Mouse (Mus musculus) G1E (cell line): ENCODE measurements around the gene Trim8.

ENCODE experiments used
- CTCF ChIP-seq: IDR thresholded peaks from 2 replicates; pipeline ENCODE4 v1.5.1; 2012; ENCODE audit warnings: low read depth, low read length, inconsistent platforms, mixed read lengths
- GATA1 ChIP-seq: IDR thresholded peaks from 2 replicates; pipeline ENCODE4 v1.6.1; 2012; ENCODE audit warnings: borderline replicate concordance, low read length, inconsistent platforms, mixed read lengths
- GATA2 ChIP-seq: IDR thresholded peaks from 2 replicates; pipeline ENCODE4 v1.6.1; 2012; ENCODE audit warnings: low read depth, low read length, inconsistent platforms, borderline replicate concordance
- TAL1 ChIP-seq: conservative IDR thresholded peaks from 2 replicates; pipeline ENCODE4 v1.6.1; 2012; ENCODE audit warnings: low read depth, low read length, inconsistent platforms, mixed read lengths

DNA sequence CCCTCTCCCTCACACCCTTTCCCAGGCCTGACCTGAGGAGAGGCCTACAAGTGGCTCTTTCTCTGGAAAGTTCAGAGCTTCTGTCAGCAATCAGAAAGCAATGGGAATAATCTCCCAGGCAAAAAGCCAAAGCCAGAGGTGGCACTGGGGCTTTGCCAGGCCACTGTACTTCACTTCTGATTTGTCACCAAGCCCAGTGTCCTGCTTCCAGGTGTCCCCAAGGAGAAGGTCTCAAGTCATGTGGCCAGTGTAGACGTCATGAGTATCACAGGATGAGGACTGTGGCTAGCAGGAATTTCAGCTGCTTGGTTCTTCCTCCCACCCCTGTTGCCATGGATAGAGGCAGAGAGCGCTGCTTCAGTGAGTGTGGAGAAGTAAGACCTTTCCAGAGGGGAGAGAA is 41.6 kb upstream of the Trim8 start:
- TF ChIP-seq CTCF (no peak), GATA1 (no peak), TAL1 (no peak), GATA2 (no peak)
